Mouse (Mus musculus): Measurements from ENCODE around the gene Lnpk.

The Lnpk gene

GRCm38 (mm10) chr2:74578843-74579489 lies at the start of gene Lnpk:
TSS of gene Lnpk (minus strand) at chr2:74579435.
- DNase-seq (ENCODE audit: low spot score): peak; percentile 91

DNA sequence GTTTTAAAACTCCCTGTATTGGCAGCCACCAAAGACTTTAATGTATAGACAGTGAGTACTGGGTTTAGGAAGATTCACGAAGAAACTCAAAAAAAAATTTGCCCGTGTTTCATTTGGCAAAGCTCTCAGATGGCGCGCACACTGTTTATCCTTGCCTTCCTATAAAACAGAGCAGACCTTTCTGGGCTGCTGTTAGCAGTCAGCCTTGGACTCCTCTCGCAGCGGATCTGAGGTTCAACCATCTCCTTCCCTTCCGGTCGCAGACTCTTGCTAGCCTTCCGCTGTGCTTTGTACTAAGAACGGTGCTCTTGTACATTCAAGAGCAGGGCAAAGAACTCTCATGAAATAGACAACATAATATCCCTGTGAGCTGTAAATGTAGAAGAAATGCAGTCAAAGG lies 41.1 kb upstream of the Lnpk start:
- DNase-seq (ENCODE audit: low spot score): no peak

- no peak for DNase-seq (ENCODE audit: low spot score)
Observed at GRCm38 (mm10) chr2:74619676-74620246, 40.5 kb upstream of the Lnpk start.

DNA sequence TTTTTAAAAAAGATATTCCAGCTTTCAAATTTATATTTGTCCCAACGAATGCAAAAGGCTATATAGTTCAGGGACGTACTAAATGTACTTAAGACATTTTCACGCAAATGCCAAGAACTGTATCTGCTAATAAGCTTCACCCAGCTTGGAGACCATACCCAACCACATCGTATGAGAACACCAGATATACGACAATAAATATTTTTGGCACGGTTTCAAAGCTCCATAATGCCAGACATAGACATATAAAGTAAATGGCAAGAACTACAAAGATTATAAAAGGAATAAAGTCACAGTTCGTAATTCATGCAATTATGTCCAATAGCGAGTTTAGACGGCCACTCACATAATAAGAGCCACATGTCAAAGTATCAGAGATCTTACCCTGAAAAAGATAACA lies 38.5 kb upstream of the Lnpk start:
- no peak for DNase-seq (ENCODE audit: low spot score)

DNA sequence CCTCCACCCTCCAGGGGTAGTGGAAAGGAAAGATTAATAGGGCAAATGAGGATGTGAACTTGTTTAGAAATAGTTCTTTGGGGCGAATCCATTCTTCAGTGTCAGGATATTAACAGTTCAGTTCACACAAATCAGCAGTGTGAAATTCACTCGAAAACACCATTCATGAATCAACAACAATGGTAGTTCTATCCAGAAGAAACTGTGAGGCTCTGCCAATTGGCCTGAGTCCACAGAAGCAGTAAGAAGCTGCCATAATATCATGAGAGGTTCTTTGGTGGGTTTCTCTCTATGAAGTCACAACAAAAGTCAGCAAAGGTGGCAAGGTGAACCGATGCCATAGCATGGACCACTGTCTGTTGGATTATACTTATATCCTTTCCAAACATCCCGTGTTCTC lies 32.2 kb upstream of the Lnpk start:
- no peak for DNase-seq (ENCODE audit: low spot score)

DNA sequence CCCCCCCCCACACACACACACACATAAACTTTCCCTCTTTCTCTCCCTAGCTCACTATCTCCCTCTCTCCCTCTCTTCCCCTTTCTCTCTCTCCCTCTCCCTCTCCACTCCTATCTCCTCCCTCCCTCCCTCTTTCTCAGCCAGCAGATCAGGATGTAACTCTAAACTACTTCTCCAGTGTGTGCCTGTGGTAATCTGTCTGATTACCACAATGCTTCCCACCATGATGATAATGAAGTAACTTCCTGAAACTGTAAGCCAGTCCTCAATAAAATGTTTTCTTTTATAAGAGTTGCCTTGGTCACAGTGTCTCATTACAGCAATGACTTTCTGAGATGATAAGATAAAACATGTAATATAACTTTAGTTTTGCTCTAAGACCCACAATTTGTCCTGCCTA lies 30.1 kb upstream of the Lnpk start:
- DNase-seq (ENCODE audit: low spot score): no peak

- no peak for DNase-seq (ENCODE audit: low spot score)
Observed at GRCm38 (mm10) chr2:74606087-74606760, 27.0 kb upstream of the Lnpk start.

DNA sequence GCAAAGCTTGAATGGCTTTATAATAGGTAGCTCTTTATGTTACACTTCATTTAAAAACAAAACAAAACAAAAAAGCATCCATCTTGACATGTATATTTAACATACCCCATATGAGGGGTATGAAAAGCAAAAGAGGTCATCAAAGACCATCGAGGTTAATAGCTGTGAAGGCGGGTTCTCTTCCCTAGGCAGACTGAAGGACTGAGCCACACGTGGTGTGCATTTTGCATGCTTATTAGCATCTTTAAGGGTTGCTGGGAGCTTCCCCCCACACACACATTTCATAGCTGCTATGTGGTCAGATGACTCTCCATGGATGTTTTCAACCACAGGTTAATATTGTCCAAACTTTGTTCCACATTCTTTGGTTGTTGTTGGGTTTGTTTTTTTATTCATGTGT lies 24.8 kb upstream of the Lnpk start:
- no peak for DNase-seq (ENCODE audit: low spot score)

GRCm38 (mm10) chr2:74602483-74602882 lies 23.2 kb upstream of the Lnpk start:
- DNase-seq (ENCODE audit: low spot score): no peak

GRCm38 (mm10) chr2:74597169-74597568 lies 17.9 kb upstream of the Lnpk start:
- no peak for DNase-seq (ENCODE audit: low spot score)

- no peak for DNase-seq (ENCODE audit: low spot score)
Observed at GRCm38 (mm10) chr2:74596094-74596493, 16.9 kb upstream of the Lnpk start.

- DNase-seq (ENCODE audit: low spot score): peak; percentile 55
Observed at GRCm38 (mm10) chr2:74578146-74578842, 941 bp downstream of the Lnpk start.

DNA sequence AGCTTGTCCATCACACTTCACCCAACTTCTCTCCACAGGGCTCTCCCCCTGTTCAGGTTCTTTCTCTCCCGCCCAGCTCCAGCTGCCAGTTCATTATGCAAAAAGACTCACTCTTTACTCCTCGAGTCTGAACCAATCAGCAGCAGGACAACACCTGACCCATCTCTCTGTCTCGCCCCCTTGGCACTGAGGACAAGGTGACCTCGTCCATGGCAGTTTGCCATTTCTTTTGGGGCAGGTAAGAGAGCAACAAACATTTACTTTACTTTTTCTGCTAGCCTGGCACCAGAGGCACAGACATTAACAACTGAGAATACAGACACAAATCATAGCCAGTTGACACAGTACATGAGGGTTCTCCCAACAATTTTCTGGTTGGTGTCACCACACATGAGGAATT lies 8.8 kb downstream of the Lnpk start:
- no peak for DNase-seq (ENCODE audit: low spot score)

GRCm38 (mm10) chr2:74559822-74560221 lies 19.4 kb downstream of the Lnpk start:
- DNase-seq (ENCODE audit: low spot score): no peak

GRCm38 (mm10) chr2:74559092-74559491 lies 20.1 kb downstream of the Lnpk start:
- DNase-seq (ENCODE audit: low spot score): no peak

- no peak for DNase-seq (ENCODE audit: low spot score)
Observed at GRCm38 (mm10) chr2:74557451-74557850, 21.8 kb downstream of the Lnpk start.

- DNase-seq (ENCODE audit: low spot score): no peak
Observed at GRCm38 (mm10) chr2:74551929-74552328, 27.3 kb downstream of the Lnpk start.

DNA sequence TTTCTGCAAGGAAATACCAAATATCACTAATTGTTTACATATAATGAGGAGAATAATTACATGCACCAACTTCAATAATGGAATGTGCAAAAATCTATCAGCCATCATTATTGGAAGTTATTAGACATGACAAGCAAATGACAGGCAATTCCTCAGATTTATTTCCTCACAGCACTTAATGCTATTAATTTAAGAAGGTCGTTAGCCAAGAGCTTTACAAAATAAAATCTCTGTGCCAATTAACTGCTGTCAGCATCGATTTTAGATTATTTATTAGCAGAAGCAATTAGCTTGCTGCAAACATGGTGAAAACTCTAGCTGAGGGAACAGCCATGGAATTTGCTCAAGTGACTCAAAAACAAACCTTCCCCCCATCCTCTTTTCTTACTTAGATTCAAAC lies 30.9 kb downstream of the Lnpk start:
- no peak for DNase-seq (ENCODE audit: low spot score)

DNA sequence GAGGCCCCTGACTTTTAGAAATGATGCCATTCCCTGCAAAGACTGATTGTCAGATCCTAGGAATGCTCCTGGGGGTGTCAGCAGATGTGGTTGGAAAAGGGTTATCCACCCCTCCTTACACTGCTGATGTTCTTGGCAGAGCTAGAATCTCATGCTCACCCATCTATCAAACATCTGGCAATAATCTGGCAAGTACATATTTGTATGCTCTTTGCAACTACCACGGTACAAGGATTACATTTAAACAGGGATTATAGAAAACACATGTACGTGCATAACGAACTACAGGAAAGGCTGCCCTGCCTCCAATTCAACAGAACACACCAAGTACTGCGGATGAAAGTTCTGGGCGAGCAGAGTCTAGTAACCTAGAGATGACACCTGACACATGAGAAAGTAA lies 70.9 kb downstream of the Lnpk start:
- DNase-seq (ENCODE audit: low spot score): no peak

- DNase-seq (ENCODE audit: low spot score): no peak
Observed at GRCm38 (mm10) chr2:74506439-74506838, 72.8 kb downstream of the Lnpk start.

GRCm38 (mm10) chr2:74500307-74500706 lies 78.9 kb downstream of the Lnpk start:
- DNase-seq (ENCODE audit: low spot score): no peak

DNA sequence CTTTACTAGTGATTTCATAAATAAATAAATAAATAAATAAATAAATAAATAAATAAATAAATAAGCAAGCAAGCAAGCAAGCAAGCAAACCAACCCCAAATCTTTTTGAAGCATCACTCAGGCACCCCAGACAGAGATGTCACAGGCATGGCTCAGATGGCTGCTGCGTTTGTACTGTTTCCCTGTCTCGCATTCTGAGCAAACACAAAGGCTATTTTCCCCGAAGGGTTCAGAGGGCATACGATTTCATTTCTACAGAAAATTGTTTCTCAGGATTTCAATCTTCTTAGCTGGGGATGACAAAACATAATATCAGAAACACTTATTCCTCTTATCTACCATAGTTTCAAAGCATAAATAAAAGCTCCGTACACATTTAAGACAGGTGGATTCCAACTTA lies 81.4 kb downstream of the Lnpk start:
- DNase-seq (ENCODE audit: low spot score): no peak

DNA sequence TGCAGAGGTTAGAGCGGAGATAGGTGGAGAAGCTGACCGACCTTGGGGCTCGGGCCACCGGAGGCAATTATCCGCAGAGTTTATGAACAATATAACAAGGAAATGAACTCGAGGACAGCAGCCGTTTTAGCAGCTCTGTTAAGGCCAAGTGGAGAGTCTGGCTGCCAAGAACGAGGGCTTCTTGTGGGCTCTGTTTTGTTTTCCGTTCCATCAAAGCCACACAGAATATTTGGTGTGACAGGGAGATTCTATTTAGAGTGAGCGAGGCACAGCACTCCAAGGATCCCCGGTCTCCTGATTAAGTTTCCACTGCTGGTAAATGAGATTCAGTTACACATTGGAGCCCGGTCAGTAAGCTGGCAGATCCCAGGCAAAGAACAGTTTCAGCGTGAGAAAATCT lies 87.8 kb downstream of the Lnpk start:
- no peak for DNase-seq (ENCODE audit: low spot score)

Data from spleen, adult 12 weeks (tissue).